Mouse (Mus musculus): ENCODE measurements around the gene Cracr2b. TPM values are rescaled to one million over a fixed set of nuclear protein-coding genes. Genes with fewer than 3 reads are reported as not detected.
A peak's percentile ranks its signal among the peaks of the same experiment; 100 is the strongest.

Cracr2b gene
- polyA plus RNA-seq, 1 experiment, result 4.5 TPM

DNA sequence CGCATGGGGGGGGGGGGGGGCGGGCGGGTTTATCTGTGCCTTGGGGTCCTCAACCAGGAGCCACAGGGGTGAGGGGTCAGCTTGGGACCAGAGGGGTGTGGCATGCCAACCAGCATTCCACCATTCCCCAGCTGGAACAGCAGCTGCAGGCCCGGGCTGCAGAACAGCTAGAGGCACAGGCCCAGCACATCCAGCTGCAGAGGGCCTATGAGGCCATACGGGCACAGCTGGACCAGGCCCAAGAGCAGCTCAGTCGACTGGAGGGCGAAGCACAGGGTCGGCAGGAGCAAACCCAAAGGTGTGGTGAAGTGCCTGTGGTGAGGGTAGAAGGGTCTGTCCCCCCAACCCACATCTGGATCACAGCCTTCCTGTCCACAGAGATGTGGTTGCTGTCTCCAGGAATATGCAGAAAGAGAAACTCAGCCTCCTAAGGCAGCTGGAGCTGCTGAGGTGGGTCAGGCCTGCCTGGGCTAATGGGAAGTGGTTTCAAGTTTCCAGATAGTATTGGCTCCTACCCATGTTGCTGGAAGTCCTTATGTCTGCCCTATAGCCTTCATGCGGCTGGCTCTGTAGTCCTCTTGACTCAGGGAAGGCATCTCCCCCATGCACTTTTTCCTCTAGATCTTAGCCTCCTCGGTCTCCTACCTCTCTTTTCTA, 4.6 kb downstream of the Cracr2b start:
- H3K79me3 ChIP-seq (ENCODE audit: low read depth), result peaks cover 15% of the 10 kb centered on the region
- H3K79me2 ChIP-seq (ENCODE audit: control insufficient read depth, insufficient read depth), result peaks cover 39% of the 10 kb centered on the region
- peaks cover 9% of the 10 kb centered on the region for H3K36me3 ChIP-seq (ENCODE audit: control insufficient read depth, insufficient read depth)
- no peak for TF ChIP-seq MYOG (IDR thresholded peaks at IDR 0.05; ENCODE audit: control insufficient read depth, extremely low read depth, insufficient read length)
- TF ChIP-seq MYOD1 (IDR thresholded peaks at IDR 0.05; ENCODE audit: control insufficient read depth, insufficient read length, low read depth), result no peak
- TF ChIP-seq USF1 (IDR thresholded peaks at IDR 0.05; ENCODE audit: low read depth), result no peak
- TF ChIP-seq FOSL1 (IDR thresholded peaks at IDR 0.05; ENCODE audit: insufficient read depth, low read length, poor library complexity, severe bottlenecking), result no peak
- no peak for TF ChIP-seq CTCF (IDR thresholded peaks at IDR 0.05; ENCODE audit: control insufficient read depth, insufficient read depth, insufficient read length)
- TF ChIP-seq MAX (IDR thresholded peaks at IDR 0.05), result no peak
- TF ChIP-seq CEBPB (IDR thresholded peaks at IDR 0.05; ENCODE audit: low read depth), result no peak
- no peak overlapping the region for H3K4me3 ChIP-seq (ENCODE audit: insufficient read depth, poor library complexity, severe bottlenecking)
- H3ac ChIP-seq (ENCODE audit: control insufficient read depth, insufficient read length, low read depth), result peak overlapping the region; percentile 5
- H3K27me3 ChIP-seq (ENCODE audit: control insufficient read depth, insufficient read depth, insufficient read length), result no peaks in the 10 kb centered on the region

- Histone ChIP-seq H3ac (ENCODE audit: control insufficient read depth, insufficient read length, low read depth) (peak overlapping the region; percentile 5), H3K4me3 (ENCODE audit: insufficient read depth, poor library complexity, severe bottlenecking) (no peak overlapping the region), H3K36me3 (ENCODE audit: control insufficient read depth, insufficient read depth) (peaks cover 14% of the 10 kb centered on the region), H3K27me3 (ENCODE audit: control insufficient read depth, insufficient read depth, insufficient read length) (no peaks in the 10 kb centered on the region), H3K79me2 (ENCODE audit: control insufficient read depth, insufficient read depth) (peaks cover 44% of the 10 kb centered on the region), H3K79me3 (ENCODE audit: low read depth) (peaks cover 20% of the 10 kb centered on the region)
- no peak for TF ChIP-seq CTCF (IDR thresholded peaks at IDR 0.05; ENCODE audit: control insufficient read depth, insufficient read depth, insufficient read length)
- no peak for TF ChIP-seq MAX (IDR thresholded peaks at IDR 0.05)
- no peak for TF ChIP-seq USF1 (IDR thresholded peaks at IDR 0.05; ENCODE audit: low read depth)
- TF ChIP-seq MYOG (IDR thresholded peaks at IDR 0.05; ENCODE audit: control insufficient read depth, extremely low read depth, insufficient read length), result no peak
- no peak for TF ChIP-seq FOSL1 (IDR thresholded peaks at IDR 0.05; ENCODE audit: insufficient read depth, low read length, poor library complexity, severe bottlenecking)
- TF ChIP-seq CEBPB (IDR thresholded peaks at IDR 0.05; ENCODE audit: low read depth), result no peak
- TF ChIP-seq MYOD1 (IDR thresholded peaks at IDR 0.05; ENCODE audit: control insufficient read depth, insufficient read length, low read depth), result no peak
Observed at GRCm38 (mm10) chr7:141466045-141466394, 5.1 kb downstream of the Cracr2b start.

- no peaks in the 10 kb centered on the region for H3K27me3 ChIP-seq (ENCODE audit: control insufficient read depth, insufficient read depth, insufficient read length)
- peaks cover 51% of the 10 kb centered on the region for H3K79me2 ChIP-seq (ENCODE audit: control insufficient read depth, insufficient read depth)
- H3ac ChIP-seq (ENCODE audit: control insufficient read depth, insufficient read length, low read depth), result peak overlapping the region; percentile 53
- no peak for TF ChIP-seq USF1 (IDR thresholded peaks at IDR 0.05; ENCODE audit: low read depth)
- TF ChIP-seq CTCF (IDR thresholded peaks at IDR 0.05; ENCODE audit: control insufficient read depth, insufficient read depth, insufficient read length), result no peak
- no peak for TF ChIP-seq MYOD1 (IDR thresholded peaks at IDR 0.05; ENCODE audit: control insufficient read depth, insufficient read length, low read depth)
- no peak for TF ChIP-seq CEBPB (IDR thresholded peaks at IDR 0.05; ENCODE audit: low read depth)
- TF ChIP-seq FOSL1 (IDR thresholded peaks at IDR 0.05; ENCODE audit: insufficient read depth, low read length, poor library complexity, severe bottlenecking), result no peak
- TF ChIP-seq MAX (IDR thresholded peaks at IDR 0.05), result no peak
- TF ChIP-seq MYOG (IDR thresholded peaks at IDR 0.05; ENCODE audit: control insufficient read depth, extremely low read depth, insufficient read length), result no peak
- H3K36me3 ChIP-seq (ENCODE audit: control insufficient read depth, insufficient read depth), result peaks cover 21% of the 10 kb centered on the region
- H3K79me3 ChIP-seq (ENCODE audit: low read depth), result peaks cover 22% of the 10 kb centered on the region
- peak overlapping the region; percentile 69 for H3K4me3 ChIP-seq (ENCODE audit: insufficient read depth, poor library complexity, severe bottlenecking)
Observed at GRCm38 (mm10) chr7:141466607-141467148, 5.8 kb downstream of the Cracr2b start.

DNA sequence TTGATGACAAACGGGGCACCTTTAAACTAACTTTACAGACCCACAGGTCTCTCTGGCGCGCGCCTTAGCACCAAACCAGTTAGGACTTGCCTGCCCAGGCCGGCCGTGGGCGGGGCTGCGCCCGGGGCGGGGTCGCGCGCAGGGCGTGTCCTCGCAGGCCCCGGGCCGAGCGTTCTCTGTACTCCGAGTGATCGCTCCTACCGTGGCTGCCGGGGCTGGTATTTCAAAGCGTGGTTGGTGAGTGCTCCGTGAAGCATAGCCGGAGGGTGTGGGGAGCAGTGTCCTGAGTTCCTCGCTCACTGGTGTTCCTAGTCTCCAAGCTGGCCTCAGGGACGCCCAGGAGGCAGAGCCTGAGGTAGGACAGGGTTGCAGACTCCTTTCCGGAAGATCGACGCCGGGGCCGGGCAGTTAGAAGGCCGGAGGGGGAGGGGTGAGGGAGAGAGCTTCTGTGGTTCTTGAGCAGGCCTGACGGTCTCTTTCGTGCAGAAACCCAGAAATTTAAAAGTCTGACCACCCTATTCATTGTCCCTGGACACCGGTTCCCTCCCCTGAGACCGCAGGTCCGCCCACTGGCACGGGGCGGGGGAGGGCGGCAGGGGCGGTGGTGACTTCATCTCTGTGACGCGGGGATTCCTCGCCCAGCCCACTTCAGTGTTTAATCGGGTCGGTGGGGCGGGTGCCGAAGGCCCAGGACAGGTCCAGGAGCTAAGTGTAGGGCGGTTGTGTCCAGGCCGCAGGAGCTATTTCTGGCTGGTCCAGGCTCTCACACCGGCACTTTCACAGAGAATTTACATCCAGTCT, 6.5 kb downstream of the Cracr2b start, which contains the start of gene Cd151:
Gene Cd151, plus strand, starts transcription at position 163 of the 801 bp plus-strand sequence.
- Histone ChIP-seq H3K27me3 (ENCODE audit: control insufficient read depth, insufficient read depth, insufficient read length) (no peaks in the 10 kb centered on the region), H3K36me3 (ENCODE audit: control insufficient read depth, insufficient read depth) (peaks cover 27% of the 10 kb centered on the region), H3K79me3 (ENCODE audit: low read depth) (peaks cover 22% of the 10 kb centered on the region), H3ac (ENCODE audit: control insufficient read depth, insufficient read length, low read depth) (peak within 1 kb of the TSS; percentile 97), H3K4me3 (ENCODE audit: insufficient read depth, poor library complexity, severe bottlenecking) (peak within 1 kb of the TSS; percentile 69), H3K79me2 (ENCODE audit: control insufficient read depth, insufficient read depth) (peaks cover 55% of the 10 kb centered on the region)
- no peak for TF ChIP-seq MYOG (IDR thresholded peaks at IDR 0.05; ENCODE audit: control insufficient read depth, extremely low read depth, insufficient read length)
- peak; percentile 29 for TF ChIP-seq MAX (IDR thresholded peaks at IDR 0.05)

GRCm38 (mm10) chr7:141468164-141468521, 7.2 kb downstream of the Cracr2b start:
- peak overlapping the region; percentile 69 for H3K4me3 ChIP-seq (ENCODE audit: insufficient read depth, poor library complexity, severe bottlenecking)
- peaks cover 33% of the 10 kb centered on the region for H3K36me3 ChIP-seq (ENCODE audit: control insufficient read depth, insufficient read depth)
- H3K79me2 ChIP-seq (ENCODE audit: control insufficient read depth, insufficient read depth), result peaks cover 62% of the 10 kb centered on the region
- TF ChIP-seq MYOD1 (IDR thresholded peaks at IDR 0.05; ENCODE audit: control insufficient read depth, insufficient read length, low read depth) (no peak), MAX (IDR thresholded peaks at IDR 0.05) (no peak), USF1 (IDR thresholded peaks at IDR 0.05; ENCODE audit: low read depth) (no peak), CEBPB (IDR thresholded peaks at IDR 0.05; ENCODE audit: low read depth) (no peak), FOSL1 (IDR thresholded peaks at IDR 0.05; ENCODE audit: insufficient read depth, low read length, poor library complexity, severe bottlenecking) (no peak), MYOG (IDR thresholded peaks at IDR 0.05; ENCODE audit: control insufficient read depth, extremely low read depth, insufficient read length) (no peak), CTCF (IDR thresholded peaks at IDR 0.05; ENCODE audit: control insufficient read depth, insufficient read depth, insufficient read length) (no peak)
- no peaks in the 10 kb centered on the region for H3K27me3 ChIP-seq (ENCODE audit: control insufficient read depth, insufficient read depth, insufficient read length)
- peak overlapping the region; percentile 44 for H3ac ChIP-seq (ENCODE audit: control insufficient read depth, insufficient read length, low read depth)
- H3K79me3 ChIP-seq (ENCODE audit: low read depth), result peaks cover 27% of the 10 kb centered on the region

All from C2C12 (cell line).